In genomic region chr17:14693048-14693993, GRCm38 (mm10) we compare ENCODE assay signal across 8 mouse cellular contexts. TPM values are rescaled to one million over a fixed set of nuclear protein-coding genes. Genes with fewer than 3 reads are reported as not detected.
DNase-seq lines count a peak whose midpoint lies in the region; ATAC-seq and TF ChIP-seq lines count a peak whose summit lies in the region.

No protein-coding gene starts in this region.

- peak; percentile 19 for ATAC-seq in kidney, embryonic 16.5 days (ENCODE audit: low FRiP score, low TSS enrichment)
- peak; percentile 47; the same call in 1 of the 2 replicates for ATAC-seq in hindbrain, embryonic 13.5 days (ENCODE audit: low FRiP score)
- peak; percentile 18 for ATAC-seq in midbrain, embryonic 15.5 days (replicated peaks)

- H3K4me3 ChIP-seq in kidney, embryonic 16.5 days (ENCODE audit: low read length), result peak overlapping the region; percentile 45
- peak overlapping the region; percentile 28 for H3K4me3 ChIP-seq in hindbrain, embryonic 13.5 days
- H3K4me3 ChIP-seq in midbrain, embryonic 15.5 days, result peak overlapping the region; percentile 22

- no peaks in the 10 kb centered on the region for H3K27me3 ChIP-seq in kidney, embryonic 16.5 days (ENCODE audit: insufficient read depth, low read length)
- peaks cover 8% of the 10 kb centered on the region; the same call in 1 of the 2 replicates for H3K27me3 ChIP-seq in hindbrain, embryonic 13.5 days
- no peaks in the 10 kb centered on the region for H3K27me3 ChIP-seq in midbrain, embryonic 15.5 days (replicated peaks)

- WGBS in kidney, embryonic 16.5 days, result 12% methylated on average over 9 of the region's 9 CpGs
- 3% methylated on average over 9 of the region's 9 CpGs for WGBS in hindbrain, embryonic 13.5 days
- 2% methylated on average over 9 of the region's 9 CpGs for WGBS in midbrain, embryonic 15.5 days

- no peak for TF ChIP-seq CTCF in brain, embryonic 14.5 days (IDR thresholded peaks at IDR 0.05; ENCODE audit: borderline replicate concordance, extremely low read depth, insufficient read depth, insufficient read length)

- peak overlapping the region; percentile 54 for H3K4me2 ChIP-seq in kidney, embryonic 16.5 days (replicated peaks; ENCODE audit: low read depth, low read length)
- H3K4me2 ChIP-seq in hindbrain, embryonic 13.5 days, result peak overlapping the region; percentile 54
- peak overlapping the region; percentile 47 for H3K4me2 ChIP-seq in midbrain, embryonic 15.5 days

- peaks cover 8% of the 10 kb centered on the region; the same call in 1 of the 2 replicates for H3K4me1 ChIP-seq in kidney, embryonic 16.5 days (ENCODE audit: insufficient read depth, low read length)
- peaks cover 15% of the 10 kb centered on the region for H3K4me1 ChIP-seq in hindbrain, embryonic 13.5 days (replicated peaks)
- peaks cover 13% of the 10 kb centered on the region for H3K4me1 ChIP-seq in midbrain, embryonic 15.5 days

- peak overlapping the region; percentile 61 for H3K9ac ChIP-seq in kidney, embryonic 16.5 days (replicated peaks; ENCODE audit: low read length)
- H3K9ac ChIP-seq in hindbrain, embryonic 13.5 days, result no peak overlapping the region
- peak overlapping the region; percentile 38; the same call in 1 of the 2 replicates for H3K9ac ChIP-seq in midbrain, embryonic 15.5 days

- DNase-seq in kidney, postnatal 14 days, result no peak
- DNase-seq in brain, embryonic 14.5 days (ENCODE audit: low read depth), result peak; percentile 46
- no peak for DNase-seq in right cerebral cortex, adult 18-20 months
- no peak for DNase-seq in natural killer cell, adult 2 months (ENCODE audit: low spot score in 2 of 2)
- no peak for DNase-seq in layer of hippocampus, postnatal 36 days

- H3K9me3 ChIP-seq in kidney, embryonic 16.5 days (ENCODE audit: low read length), result no peaks in the 10 kb centered on the region
- H3K9me3 ChIP-seq in hindbrain, embryonic 13.5 days, result no peaks in the 10 kb centered on the region
- H3K9me3 ChIP-seq in midbrain, embryonic 15.5 days, result no peaks in the 10 kb centered on the region

- no peak for TF ChIP-seq POLR2A in brain, embryonic 14.5 days (IDR thresholded peaks at IDR 0.05; ENCODE audit: borderline replicate concordance, extremely low read depth, insufficient read depth, insufficient read length, poor library complexity, severe bottlenecking)

- peak overlapping the region; percentile 36; the same call in 1 of the 2 replicates for H3K27ac ChIP-seq in kidney, embryonic 16.5 days (ENCODE audit: low read length)
- no peak overlapping the region for H3K27ac ChIP-seq in hindbrain, embryonic 13.5 days
- H3K27ac ChIP-seq in midbrain, embryonic 15.5 days, result no peak overlapping the region

- H3K36me3 ChIP-seq in kidney, embryonic 16.5 days (ENCODE audit: insufficient read depth, low read length), result peaks cover 4% of the 10 kb centered on the region; the same call in 1 of the 2 replicates
- no peaks in the 10 kb centered on the region for H3K36me3 ChIP-seq in hindbrain, embryonic 13.5 days
- H3K36me3 ChIP-seq in midbrain, embryonic 15.5 days (replicated peaks), result no peaks in the 10 kb centered on the region

RNA-seq across cellular contexts. Expression of gene Thbs2, which starts 0.7 kb away (rescaled TPM):
- 33.8 and 37.7 TPM in 2 replicates for polyA plus RNA-seq in kidney, embryonic 16.5 days (2015; fragmentation: Nextera tagmentation; extraction: Ambion mirVana)
- 2.6 and 7.9 TPM in 2 replicates for polyA plus RNA-seq in brain, embryonic 14.5 days (2012; rRNA removed)
- 4.1 and 7.3 TPM in 2 replicates for polyA plus RNA-seq in hindbrain, embryonic 13.5 days (2015; fragmentation: Nextera tagmentation; extraction: Ambion mirVana)
- 2.6 and 3.0 TPM in 2 replicates for polyA plus RNA-seq in midbrain, embryonic 15.5 days (2015; fragmentation: Nextera tagmentation; extraction: Ambion mirVana)
- 1 to 10 TPM; 2.7 to 3.7 TPM for total RNA-seq in layer of hippocampus, postnatal 36 days (2021)
